Mouse (Mus musculus) natural killer cell, adult 2 months (primary cell): ENCODE measurements around the gene Aifm2.

Source experiments
- DNase-seq, 2 experiments: peaks; one replicate each; pipeline ENCODE4 v3.0.0; 2022; ENCODE audit warnings: low spot score in 2 of 2

The Aifm2 gene

GRCm38 (mm10) chr10:61764689-61765088, 49.6 kb downstream of the Aifm2 start:
- DNase-seq = no peak

DNA sequence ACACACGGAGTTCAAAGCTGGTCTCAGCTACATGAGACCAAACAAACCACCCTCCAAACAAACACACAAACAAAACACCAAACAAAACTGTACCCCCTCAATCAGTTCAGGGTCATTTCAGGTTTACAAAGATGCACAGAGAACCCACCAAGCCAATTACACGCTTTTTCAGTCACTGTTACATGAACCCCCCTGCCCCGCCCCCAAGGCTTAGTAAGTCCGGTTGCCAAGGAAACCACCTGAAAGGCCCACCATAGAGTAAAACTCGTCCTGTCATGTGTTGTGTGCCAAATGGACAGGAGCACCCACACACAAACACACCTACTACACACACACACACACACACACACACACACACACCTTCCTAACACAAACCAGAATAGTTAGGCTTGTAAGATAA, 50.5 kb downstream of the Aifm2 start:
- DNase-seq = no peak

- no peak for DNase-seq
Observed at GRCm38 (mm10) chr10:61766806-61767205, 51.7 kb downstream of the Aifm2 start.

DNA sequence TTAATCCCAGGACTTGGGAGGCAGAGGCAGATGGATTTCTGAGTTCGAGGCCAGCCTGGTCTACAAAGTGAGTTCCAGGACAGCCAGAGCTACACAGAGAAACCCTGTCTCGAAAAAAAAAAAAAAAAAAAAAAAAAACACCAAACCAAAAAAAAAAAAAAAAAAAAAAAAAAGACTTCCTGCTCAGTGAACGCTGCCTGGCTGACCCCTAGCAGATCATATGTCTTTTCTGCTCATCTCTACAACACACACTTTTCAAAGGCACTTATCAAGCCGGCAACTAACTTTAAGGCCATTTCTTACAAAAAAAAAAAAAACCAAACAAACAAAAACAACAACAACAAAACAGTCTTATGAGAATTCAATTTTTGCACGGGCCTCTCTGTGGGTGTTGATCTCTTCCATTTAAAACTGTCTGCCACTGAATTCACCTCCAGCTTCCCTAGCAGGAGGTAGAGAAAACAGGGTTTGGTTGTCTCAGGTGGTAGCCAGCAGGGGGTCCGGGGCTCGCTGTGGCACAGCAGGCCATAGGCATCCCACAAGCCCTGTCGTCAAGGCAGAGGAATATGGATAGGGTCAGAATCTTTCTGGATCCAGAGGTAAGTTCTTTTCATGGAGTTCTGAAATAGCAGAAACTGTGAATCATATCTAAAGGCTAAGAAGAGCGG, 66.5 kb downstream of the Aifm2 start:
- no peak for DNase-seq

GRCm38 (mm10) chr10:61782799-61783611, 67.9 kb downstream of the Aifm2 start:
- no peak for DNase-seq

DNA sequence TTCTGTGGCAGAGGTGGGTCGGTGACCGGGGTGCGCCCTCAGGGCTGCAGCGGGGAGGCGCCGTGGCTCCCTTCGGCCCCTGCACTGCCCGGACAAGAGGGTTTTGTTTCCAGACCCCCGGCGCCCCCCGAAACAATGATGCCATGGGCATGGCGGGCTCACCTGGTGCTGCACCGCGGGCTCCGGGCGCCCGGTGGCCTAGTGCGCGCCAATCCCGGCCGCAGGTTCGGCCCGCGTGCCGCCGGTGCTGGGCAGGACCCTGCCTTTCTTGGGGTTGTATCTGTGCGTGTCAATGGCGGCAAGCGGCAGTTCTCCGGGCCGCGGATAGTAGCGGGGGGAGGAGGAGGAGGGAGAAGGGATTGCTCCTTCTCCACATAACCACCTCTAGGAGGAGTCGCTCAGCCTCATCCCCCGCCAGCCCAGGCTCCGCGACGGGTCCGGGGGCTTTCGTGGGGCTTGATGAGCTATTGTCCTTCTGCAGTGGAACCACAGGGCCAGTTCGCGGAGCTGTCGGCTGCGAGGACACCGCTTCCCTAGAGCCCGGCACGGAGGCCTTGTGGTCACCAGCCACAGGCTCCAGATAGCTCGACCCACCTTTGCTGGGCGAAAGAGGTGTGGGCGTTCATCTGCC, 68.7 kb downstream of the Aifm2 start, which contains the start of gene H2afy2:
H2afy2 (minus strand) TSS at position 527 of the 631 bp plus-strand sequence.
- no peak for DNase-seq

- no peak for DNase-seq
Observed at GRCm38 (mm10) chr10:61784414-61784813, 69.4 kb downstream of the Aifm2 start.

DNA sequence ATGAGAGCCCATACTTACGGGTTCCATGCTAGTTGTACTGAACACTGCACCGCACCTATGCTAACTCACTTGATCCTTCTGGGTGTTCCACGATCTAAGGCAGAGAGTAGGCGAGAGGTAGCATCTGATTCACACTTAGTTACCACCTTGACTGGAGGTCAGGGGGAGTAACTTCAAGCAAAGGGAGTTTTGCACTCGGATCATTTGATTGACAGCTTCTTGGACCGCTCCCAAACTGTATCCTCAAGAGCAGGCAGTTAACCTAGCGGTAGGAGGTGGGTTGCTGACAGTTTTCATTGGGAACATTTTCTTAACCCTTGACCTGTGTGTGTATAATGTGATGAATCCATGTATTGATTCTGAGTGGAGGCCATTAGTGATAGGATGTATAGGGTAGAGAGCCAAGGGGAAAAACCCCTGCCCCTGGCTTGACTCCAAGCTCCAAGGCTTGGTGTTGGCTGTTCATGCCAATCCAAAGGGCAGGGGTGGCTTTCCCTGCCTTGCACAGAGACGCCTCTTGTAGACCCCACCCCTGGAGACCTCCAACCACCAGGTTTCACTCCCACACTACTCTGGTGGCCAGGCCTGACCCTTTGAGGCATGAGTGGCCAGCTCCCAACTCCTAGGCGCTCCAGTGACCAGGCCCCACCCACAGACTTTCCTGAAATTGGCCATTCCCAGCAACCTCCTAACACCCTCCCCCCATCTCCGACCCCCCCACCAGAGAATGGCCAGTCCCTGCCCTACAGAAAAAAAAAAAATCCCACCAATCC, 72.7 kb downstream of the Aifm2 start:
- DNase-seq = no peak

DNA sequence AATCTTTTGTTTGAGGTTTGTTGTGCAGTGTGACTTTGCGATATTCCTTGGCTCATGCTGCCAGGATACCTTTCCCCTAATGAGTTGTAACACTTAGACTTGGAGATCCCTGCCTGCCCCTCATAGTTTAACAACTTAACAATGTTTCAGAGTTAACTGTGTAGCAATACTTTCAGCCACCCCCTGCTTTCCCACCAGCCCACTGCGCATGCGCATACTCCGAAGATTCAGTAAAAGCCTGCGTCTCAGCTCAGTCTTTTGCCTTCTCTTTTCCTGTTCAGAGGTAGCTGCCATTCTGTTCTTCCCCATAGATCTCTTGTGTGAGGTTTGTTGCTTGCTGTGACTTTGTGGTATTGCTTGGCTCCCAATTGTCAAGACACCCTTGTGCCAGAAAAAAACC, 73.4 kb downstream of the Aifm2 start:
- no peak for DNase-seq
